Mouse (Mus musculus): ENCODE measurements around the gene Ttc25.
"Not testable (repeated sequence)": the region's sequence is repeated elsewhere in the genome, so short reads cannot be mapped to it uniquely, and the experiment has no call there.

DNA sequence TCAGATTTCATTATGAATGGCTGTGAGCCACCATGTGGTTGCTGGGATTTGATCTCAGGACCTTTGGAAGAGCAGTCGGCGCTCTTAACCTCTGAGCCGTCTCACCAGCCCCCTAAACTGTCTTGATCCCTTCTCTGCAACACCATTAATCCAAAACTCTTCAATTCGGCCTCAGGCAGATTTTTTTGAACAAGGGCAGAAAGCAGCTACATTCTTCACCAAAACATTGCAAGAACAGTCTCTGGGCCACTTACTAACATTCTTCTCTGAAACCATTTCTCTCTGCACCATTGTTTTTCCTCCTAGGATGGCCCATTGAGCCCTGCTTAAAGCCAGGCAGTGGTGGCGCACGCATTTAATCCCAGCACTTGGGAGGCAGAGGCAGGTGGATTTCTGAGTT is 10.6 kb upstream of the Ttc25 start:
- not testable (repeated sequence) for TF ChIP-seq USF1 (IDR thresholded peaks at IDR 0.05; ENCODE audit: low read depth); POLR2A (IDR thresholded peaks at IDR 0.05; ENCODE audit: insufficient read length, low read depth); TCF12 (IDR thresholded peaks at IDR 0.05; ENCODE audit: insufficient read depth, poor library complexity, severe bottlenecking); E2F4 (IDR thresholded peaks at IDR 0.05; ENCODE audit: insufficient read depth); MAX (IDR thresholded peaks at IDR 0.05; ENCODE audit: low read depth); MYOD1 (IDR thresholded peaks at IDR 0.05; ENCODE audit: control insufficient read depth in 1 of 3, insufficient read length in 2 of 3, low read depth in 2 of 3); MYOG (IDR thresholded peaks at IDR 0.05; ENCODE audit: control insufficient read depth in 1 of 3, insufficient read depth in 1 of 3, insufficient read length in 2 of 3, low read depth in 2 of 3); CEBPB (IDR thresholded peaks at IDR 0.05; ENCODE audit: insufficient read depth, poor library complexity, severe bottlenecking); TCF3 (IDR thresholded peaks at IDR 0.05; ENCODE audit: insufficient read length, low read depth)
